Comparison of ENCODE assay signal across 8 mouse cellular contexts in genomic region chr13:22026058-22027031, GRCm38 (mm10). TPM values are rescaled to one million over a fixed set of nuclear protein-coding genes. Genes with fewer than 3 reads are reported as not detected.
DNase-seq lines count a peak whose midpoint lies in the region; ATAC-seq lines count a peak whose summit lies in the region.

No protein-coding gene starts in this region.

- H3K36me3 ChIP-seq in macrophage (ENCODE audit: inconsistent target) = no peaks in the 10 kb centered on the region

- H3K79me2 ChIP-seq in macrophage (ENCODE audit: inconsistent target) = no peaks in the 10 kb centered on the region

- H3K4me3 ChIP-seq in macrophage (ENCODE audit: inconsistent target) = peak overlapping the region; percentile 39

- WGBS in macrophage (ENCODE audit: missing documents) = 6% methylated on average over 35 of the region's 35 CpGs

- peak; percentile 61 for ATAC-seq in inflammation-experienced regulatory T-cells, adult 6 months

- DNase-seq in adipocyte (ENCODE audit: low spot score) = peak; percentile 85
- DNase-seq in embryo, embryonic 10 days (ENCODE audit: low spot score) = peak; percentile 91
- DNase-seq in gastrocnemius, postnatal 14 days = peak; percentile 76
- peak; percentile 48 to 96 for DNase-seq in left cerebral cortex, adult 8-10 months (ENCODE audit: low spot score in 2 of 2)
- DNase-seq in right cerebral cortex, postnatal 25 days = peak; percentile 79
- DNase-seq in urinary bladder, postnatal 25 days (ENCODE audit: low spot score) = peak; percentile 88

- intact Hi-C loops in gastrocnemius, postnatal 14 days (cut with DNase I; ENCODE audit: low total_unique reads) = loop anchor here (10.0 kb wide), 2 partner anchors 1408 to 1498 kb away; no protein-coding TSS in a partner anchor

- H3K27ac ChIP-seq in macrophage = no peak overlapping the region

RNA-seq across cellular contexts. Expression of gene Hist1h2ah, which starts 9.0 kb away (rescaled TPM):
- 10 to 100 TPM; 45.8 to 69.2 TPM for total RNA-seq in gastrocnemius, postnatal 14 days (2021)
- 100 to 1,000 TPM in 1 of 3 experiments, 10 to 100 TPM in 1, not detected in 1; 52.3 to 507 TPM for polyA plus RNA-seq in inflammation-experienced regulatory T-cells, adult 6 months (2017; shearing (Covaris generic))
- 10 to 100 TPM in 3 of 4 experiments, not detected in 1; 15.3 to 27.1 (median 22.8) TPM for total RNA-seq in left cerebral cortex, adult 8-10 months (2022)
- total RNA-seq in macrophage (2018; cell fraction: chromatin; rRNA removed) = 1 to 10 TPM in 4 of 26 experiments, not detected in 22; 4.8 to 9.5 (median 6.2) TPM
- 10 to 100 TPM in 4 of 26 experiments, 1 to 10 TPM in 16, under 1 TPM in 5, not detected in 1; 0.61 to 14.1 (median 2.7) TPM for total RNA-seq in macrophage (2018; cell fraction: cytosol; rRNA removed)
- total RNA-seq in macrophage (2018; cell fraction: nucleus; rRNA removed) = 10 to 100 TPM in 2 of 26 experiments, 1 to 10 TPM in 5, not detected in 19; 2.1 to 14.1 (median 7.4) TPM
- polyA plus RNA-seq in macrophage (2018) = not detected in 3 replicates

RNA-seq across cellular contexts. Expression of gene Hist1h2bk, which starts 9.3 kb away (rescaled TPM):
- 10 to 100 TPM; 80.3 to 90.2 TPM for total RNA-seq in gastrocnemius, postnatal 14 days (2021)
- 1 to 10 TPM in 2 of 3 experiments, not detected in 1; 2.2 to 9.9 TPM for polyA plus RNA-seq in inflammation-experienced regulatory T-cells, adult 6 months (2017; shearing (Covaris generic))
- 10 to 100 TPM in 3 of 4 experiments, 1 to 10 TPM in 1; 3.0 to 13.9 (median 10.7) TPM for total RNA-seq in left cerebral cortex, adult 8-10 months (2022)
- total RNA-seq in macrophage (2018; cell fraction: chromatin; rRNA removed) = 10 to 100 TPM in 1 of 26 experiments, 1 to 10 TPM in 7, not detected in 18; 2.4 to 16.4 (median 4.6) TPM
- total RNA-seq in macrophage (2018; cell fraction: cytosol; rRNA removed) = 10 to 100 TPM in 18 of 26 experiments, 1 to 10 TPM in 8; 2.8 to 48.5 (median 15.5) TPM
- total RNA-seq in macrophage (2018; cell fraction: nucleus; rRNA removed) = 10 to 100 TPM in 4 of 26 experiments, 1 to 10 TPM in 14, not detected in 8; 1.7 to 28.5 (median 5.0) TPM
- polyA plus RNA-seq in macrophage (2018) = not detected in 3 replicates

RNA-seq across cellular contexts. Expression of gene Hist1h4i, which starts 14.8 kb away (rescaled TPM):
- 10 to 100 TPM; 46.4 to 49.7 TPM for total RNA-seq in gastrocnemius, postnatal 14 days (2021)
- 10 to 100 TPM in 1 of 3 experiments, 1 to 10 TPM in 2; 4.1 to 18.5 (median 6.5) TPM for polyA plus RNA-seq in inflammation-experienced regulatory T-cells, adult 6 months (2017; shearing (Covaris generic))
- total RNA-seq in left cerebral cortex, adult 8-10 months (2022) = 10 to 100 TPM; 62.0 to 71.0 (median 68.4) TPM
- total RNA-seq in macrophage (2018; cell fraction: chromatin; rRNA removed) = 100 to 1,000 TPM in 1 of 26 experiments, 10 to 100 TPM in 19, 1 to 10 TPM in 6; 6.1 to 101 (median 14.6) TPM
- total RNA-seq in macrophage (2018; cell fraction: cytosol; rRNA removed) = 10 to 100 TPM in 19 of 26 experiments, 1 to 10 TPM in 7; 7.6 to 21.9 (median 12.5) TPM
- 100 to 1,000 TPM in 3 of 26 experiments, 10 to 100 TPM in 20, 1 to 10 TPM in 3; 5.4 to 144 (median 26.7) TPM for total RNA-seq in macrophage (2018; cell fraction: nucleus; rRNA removed)
- polyA plus RNA-seq in macrophage (2018) = 2.6 to 11.5 TPM (median 7.3 TPM) in 3 replicates

RNA-seq across cellular contexts. Expression of gene Hist1h2ag, which starts 16.4 kb away (rescaled TPM):
- total RNA-seq in gastrocnemius, postnatal 14 days (2021) = 10 to 100 TPM; 40.6 to 42.0 TPM
- polyA plus RNA-seq in inflammation-experienced regulatory T-cells, adult 6 months (2017; shearing (Covaris generic)) = 1 to 10 TPM in 2 of 3 experiments, not detected in 1; 3.9 to 4.5 TPM
- 10 to 100 TPM in 3 of 4 experiments, 1 to 10 TPM in 1; 9.0 to 26.2 (median 21.0) TPM for total RNA-seq in left cerebral cortex, adult 8-10 months (2022)
- total RNA-seq in macrophage (2018; cell fraction: chromatin; rRNA removed) = 10 to 100 TPM in 1 of 26 experiments, 1 to 10 TPM in 8, not detected in 17; 3.9 to 22.2 (median 5.1) TPM
- total RNA-seq in macrophage (2018; cell fraction: cytosol; rRNA removed) = 10 to 100 TPM in 14 of 26 experiments, 1 to 10 TPM in 12; 2.6 to 35.5 (median 10.6) TPM
- total RNA-seq in macrophage (2018; cell fraction: nucleus; rRNA removed) = 10 to 100 TPM in 5 of 26 experiments, 1 to 10 TPM in 11, not detected in 10; 2.6 to 22.7 (median 6.5) TPM
- polyA plus RNA-seq in macrophage (2018) = not detected in 3 replicates

RNA-seq across cellular contexts. Expression of gene Hist1h2bj, which starts 16.7 kb away (rescaled TPM):
- total RNA-seq in gastrocnemius, postnatal 14 days (2021) = 10 to 100 TPM; 41.8 to 44.7 TPM
- 10 to 100 TPM in 1 of 3 experiments, 1 to 10 TPM in 2; 1.8 to 10.3 (median 6.6) TPM for polyA plus RNA-seq in inflammation-experienced regulatory T-cells, adult 6 months (2017; shearing (Covaris generic))
- 10 to 100 TPM in 2 of 4 experiments, 1 to 10 TPM in 2; 7.2 to 11.6 (median 10.4) TPM for total RNA-seq in left cerebral cortex, adult 8-10 months (2022)
- total RNA-seq in macrophage (2018; cell fraction: chromatin; rRNA removed) = 10 to 100 TPM in 9 of 26 experiments, 1 to 10 TPM in 14, not detected in 3; 3.2 to 32.9 (median 9.4) TPM
- total RNA-seq in macrophage (2018; cell fraction: cytosol; rRNA removed) = 10 to 100 TPM; 10.1 to 68.8 (median 21.0) TPM
- total RNA-seq in macrophage (2018; cell fraction: nucleus; rRNA removed) = 10 to 100 TPM in 12 of 26 experiments, 1 to 10 TPM in 11, not detected in 3; 3.4 to 70.4 (median 11.3) TPM
- not detected in 3 replicates for polyA plus RNA-seq in macrophage (2018)

Comparison
In these comparisons a context has a peak if more than half of its experiments do, and no peak if none do; other contexts are left out.
1. RNA of gene Hist1h2bk, which starts 9.3 kb away (total RNA-seq): 80.3 to 90.2 TPM in gastrocnemius, postnatal 14 days; 3.0 to 13.9 TPM in left cerebral cortex, adult 8-10 months; every median in the first group is over 4 times any median in the second.
2. Peak in every context shown above with its lines, with median percentiles within 50 percentile points of each other: DNase-seq.